12 mouse cellular contexts compared by ENCODE assay signal in genomic region chr5:66504434-66504747, GRCm38 (mm10).
DNase-seq lines count a peak whose midpoint lies in the region; ATAC-seq and TF ChIP-seq lines count a peak whose summit lies in the region.
"Had no signal": no experiment of that assay in that cellular context is flagged by ENCODE, and none has a peak within 500 bp of the region (broad histone marks: within the 10 kb centered on the region; RNA-seq: fewer than 3 reads in every experiment).

No protein-coding gene starts in this region.

- DNase-seq in adrenal gland, postnatal 36 days = peak; percentile 15 to 35
- DNase-seq in adrenal gland, postnatal 4 days (ENCODE audit: low spot score in 2 of 2) = no peak
- peak; percentile 30 for DNase-seq in heart, postnatal 0 days (ENCODE audit: low spot score)
- no peak for DNase-seq in heart, adult 18-20 months
- DNase-seq in liver, embryonic 13.5 days = no peak
- no peak for DNase-seq in liver, embryonic 11.5 days (ENCODE audit: low spot score)
- DNase-seq in embryo, embryonic 10.5 days (ENCODE audit: low spot score) = no peak
- DNase-seq: cerebellum, adult 9-11 months; gastrocnemius, postnatal 36 days had no signal

- TF ChIP-seq EP300 in heart, postnatal 0 days (IDR thresholded peaks at IDR 0.05; ENCODE audit: low read depth) = no peak

- peak overlapping the region; percentile 15 for H3K4me2 ChIP-seq in heart, postnatal 0 days (ENCODE audit: low read depth, low read length)
- no peak overlapping the region for H3K4me2 ChIP-seq in liver, embryonic 13.5 days
- no peak overlapping the region for H3K4me2 ChIP-seq in liver, embryonic 11.5 days
- no peak overlapping the region for H3K4me2 ChIP-seq in limb, embryonic 13.5 days (replicated peaks)
- H3K4me2 ChIP-seq: limb, embryonic 15.5 days had no signal

- H3K4me3 ChIP-seq in heart, postnatal 0 days (ENCODE audit: low read depth, low read length) = no peak overlapping the region
- no peak overlapping the region for H3K4me3 ChIP-seq in liver, embryonic 13.5 days (replicated peaks)
- H3K4me3 ChIP-seq in liver, embryonic 11.5 days (ENCODE audit: low read depth, low read length) = no peak overlapping the region
- H3K4me3 ChIP-seq in limb, embryonic 13.5 days = no peak overlapping the region
- H3K4me3 ChIP-seq: limb, embryonic 15.5 days had no signal

- no peak overlapping the region for H3K9ac ChIP-seq in heart, postnatal 0 days (replicated peaks; ENCODE audit: low read depth, low read length)
- no peak overlapping the region for H3K9ac ChIP-seq in liver, embryonic 13.5 days
- H3K9ac ChIP-seq in liver, embryonic 11.5 days (ENCODE audit: low read depth, low read length) = no peak overlapping the region
- H3K9ac ChIP-seq in limb, embryonic 13.5 days = 0 out of 2 replicates have a peak overlapping the region, but pooled peaks have one; percentile 20
- H3K9ac ChIP-seq: limb, embryonic 15.5 days had no signal

- H3K27ac ChIP-seq in heart, postnatal 0 days (ENCODE audit: low read depth) = peak overlapping the region; percentile 44
- H3K27ac ChIP-seq in liver, embryonic 13.5 days = peak overlapping the region; percentile 5; the same call in 1 of the 2 replicates
- H3K27ac ChIP-seq in liver, embryonic 11.5 days (ENCODE audit: low read depth, low read length) = no peak overlapping the region
- H3K27ac ChIP-seq in limb, embryonic 13.5 days = no peak overlapping the region
- H3K27ac ChIP-seq: limb, embryonic 15.5 days had no signal

- H3K36me3 ChIP-seq in heart, postnatal 0 days (replicated peaks; ENCODE audit: control insufficient read depth, insufficient read depth, low read length) = no peaks in the 10 kb centered on the region
- H3K36me3 ChIP-seq in liver, embryonic 13.5 days = no peaks in the 10 kb centered on the region
- H3K36me3 ChIP-seq in liver, embryonic 11.5 days (ENCODE audit: control insufficient read depth, insufficient read depth, low read length) = no peaks in the 10 kb centered on the region
- no peaks in the 10 kb centered on the region for H3K36me3 ChIP-seq in limb, embryonic 13.5 days
- H3K36me3 ChIP-seq: limb, embryonic 15.5 days had no signal

- H3K4me1 ChIP-seq in heart, postnatal 0 days (ENCODE audit: control insufficient read depth, insufficient read depth) = peaks cover 16% of the 10 kb centered on the region; the same call in 1 of the 2 replicates
- peaks cover 14% of the 10 kb centered on the region; the same call in 1 of the 2 replicates for H3K4me1 ChIP-seq in liver, embryonic 13.5 days (replicated peaks)
- peaks cover 10% of the 10 kb centered on the region for H3K4me1 ChIP-seq in liver, embryonic 11.5 days (replicated peaks; ENCODE audit: control insufficient read depth, insufficient read depth, low read length)
- peaks cover 30% of the 10 kb centered on the region for H3K4me1 ChIP-seq in limb, embryonic 13.5 days

- H3K27me3 ChIP-seq in heart, postnatal 0 days (ENCODE audit: control insufficient read depth, insufficient read depth, low read length) = no peaks in the 10 kb centered on the region
- no peaks in the 10 kb centered on the region for H3K27me3 ChIP-seq in liver, embryonic 13.5 days
- H3K27me3 ChIP-seq in liver, embryonic 11.5 days (replicated peaks; ENCODE audit: control insufficient read depth, insufficient read depth, low read length) = no peaks in the 10 kb centered on the region
- H3K27me3 ChIP-seq in limb, embryonic 13.5 days = no peaks in the 10 kb centered on the region
- H3K27me3 ChIP-seq: limb, embryonic 15.5 days had no signal

- TF ChIP-seq CTCF in heart, postnatal 0 days (IDR thresholded peaks at IDR 0.05; ENCODE audit: low read depth) = no peak

- no peaks in the 10 kb centered on the region; the same call in 1 of the 2 replicates for H3K9me3 ChIP-seq in heart, postnatal 0 days (replicated peaks; ENCODE audit: control insufficient read depth, low read length)
- no peaks in the 10 kb centered on the region for H3K9me3 ChIP-seq in liver, embryonic 13.5 days (replicated peaks)
- no peaks in the 10 kb centered on the region for H3K9me3 ChIP-seq in liver, embryonic 11.5 days (ENCODE audit: control insufficient read depth, low read length)
- H3K9me3 ChIP-seq in limb, embryonic 13.5 days = no peaks in the 10 kb centered on the region; the same call in 1 of the 2 replicates
- H3K9me3 ChIP-seq: limb, embryonic 15.5 days had no signal

- 12% methylated on average over 6 of the region's 6 CpGs for WGBS in heart, postnatal 0 days
- 61% methylated on average over 6 of the region's 6 CpGs for WGBS in liver, embryonic 13.5 days (ENCODE audit: insufficient replicate concordance)
- WGBS in liver, embryonic 11.5 days = 56% methylated on average over 6 of the region's 6 CpGs
- 79% methylated on average over 6 of the region's 6 CpGs for WGBS in limb, embryonic 13.5 days

- 0 out of 2 replicates have a peak, but pooled peaks have one; percentile 10 for ATAC-seq in heart, postnatal 0 days (ENCODE audit: insufficient read depth, low read depth)
- ATAC-seq in liver, embryonic 13.5 days (ENCODE audit: low read depth) = no peak
- ATAC-seq in liver, embryonic 11.5 days (replicated peaks; ENCODE audit: low FRiP score) = no peak
- ATAC-seq in limb, embryonic 13.5 days (ENCODE audit: low FRiP score, low read depth) = no peak
- ATAC-seq: forebrain, embryonic 14.5 days had no signal

Comparison
In these comparisons a context has a peak if more than half of its experiments do, and no peak if none do; other contexts are left out.
1. DNase-seq: peak in adrenal gland, postnatal 36 days (2 of 2) and heart, postnatal 0 days (single experiment); none in adrenal gland, postnatal 4 days (0 of 2), heart, adult 18-20 months (0 of 2), liver, embryonic 13.5 days (single experiment), liver, embryonic 11.5 days (single experiment) and embryo, embryonic 10.5 days (single experiment).
2. H3K27ac ChIP-seq: peak in heart, postnatal 0 days (single experiment) and liver, embryonic 13.5 days (single experiment); none in liver, embryonic 11.5 days (single experiment) and limb, embryonic 13.5 days (single experiment).